Mouse (Mus musculus) T-cell, adult 2 months (primary cell): ENCODE results near the gene Cep85l.

Experiments used
- DNase-seq: peaks from one replicate; pipeline ENCODE4 v3.0.0; 2022; ENCODE audit warnings: low spot score

Cep85l gene

GRCm38 (mm10) chr10:53394923-53395629 is 15.3 kb upstream of the Cep85l start:
- no peak for DNase-seq

- DNase-seq, result no peak
Measured at GRCm38 (mm10) chr10:53388227-53388920, 8.6 kb upstream of the Cep85l start.

GRCm38 (mm10) chr10:53385438-53385837 is 5.7 kb upstream of the Cep85l start:
- DNase-seq, result peak; percentile 12

- DNase-seq, result no peak
Measured at GRCm38 (mm10) chr10:53384896-53385295, 5.1 kb upstream of the Cep85l start.

- no peak for DNase-seq
Measured at GRCm38 (mm10) chr10:53382696-53383365, 3.1 kb upstream of the Cep85l start.

GRCm38 (mm10) chr10:53378981-53379708 is 602 bp downstream of the Cep85l start:
- no peak for DNase-seq

- DNase-seq, result no peak
Measured at GRCm38 (mm10) chr10:53378296-53378695, 1.5 kb downstream of the Cep85l start.

GRCm38 (mm10) chr10:53377096-53377495 is 2.7 kb downstream of the Cep85l start:
- no peak for DNase-seq

GRCm38 (mm10) chr10:53373885-53374578 is 5.7 kb downstream of the Cep85l start:
- no peak for DNase-seq

GRCm38 (mm10) chr10:53367265-53367664 is 12.5 kb downstream of the Cep85l start:
- no peak for DNase-seq

GRCm38 (mm10) chr10:53364311-53364710 is 15.4 kb downstream of the Cep85l start:
- DNase-seq, result no peak

GRCm38 (mm10) chr10:53359016-53359415 is 20.7 kb downstream of the Cep85l start:
- no peak for DNase-seq

- DNase-seq, result no peak
Measured at GRCm38 (mm10) chr10:53353665-53354064, 26.1 kb downstream of the Cep85l start.

GRCm38 (mm10) chr10:53349254-53349653 is 30.5 kb downstream of the Cep85l start:
- no peak for DNase-seq

GRCm38 (mm10) chr10:53347787-53348755 is 31.7 kb downstream of the Cep85l start:
- DNase-seq, result peak; percentile 73

GRCm38 (mm10) chr10:53346916-53347315 is 32.8 kb downstream of the Cep85l start:
- DNase-seq, result no peak

GRCm38 (mm10) chr10:53346506-53346905 is 33.2 kb downstream of the Cep85l start:
- DNase-seq, result peak; percentile 49

- DNase-seq, result no peak
Measured at GRCm38 (mm10) chr10:53345508-53345907, 34.2 kb downstream of the Cep85l start.

- DNase-seq, result no peak
Measured at GRCm38 (mm10) chr10:53343865-53344264, 35.9 kb downstream of the Cep85l start.

GRCm38 (mm10) chr10:53343384-53343783 is 36.4 kb downstream of the Cep85l start:
- no peak for DNase-seq
